Mouse (Mus musculus) NIH3T3 (cell line): Measurements from ENCODE around the gene Mcm3.
"Not testable (repeated sequence)": the region's sequence is repeated elsewhere in the genome, so short reads cannot be mapped to it uniquely, and the experiment has no call there.

Experiments used
- DNase-seq: peaks from one replicate; pipeline ENCODE4 v3.0.0-alpha.2; 2012; ENCODE audit warnings: low read depth

Gene Mcm3

GRCm38 (mm10) chr1:20801682-20802390, 18.3 kb downstream of the Mcm3 start:
- peak; percentile 68 for DNase-seq

- no peak for DNase-seq
Measured at GRCm38 (mm10) chr1:20801275-20801674, 18.8 kb downstream of the Mcm3 start.

- DNase-seq: no peak
Measured at GRCm38 (mm10) chr1:20795178-20795577, 24.9 kb downstream of the Mcm3 start.

GRCm38 (mm10) chr1:20794760-20795159, 25.4 kb downstream of the Mcm3 start:
- no peak for DNase-seq

GRCm38 (mm10) chr1:20791414-20791813, 28.7 kb downstream of the Mcm3 start:
- DNase-seq: no peak

GRCm38 (mm10) chr1:20790517-20790916, 29.6 kb downstream of the Mcm3 start, which contains the start of gene Il17f:
Gene Il17f (minus strand): TSS chr1:20790617.
- not testable (repeated sequence) for DNase-seq

- DNase-seq: no peak
Measured at GRCm38 (mm10) chr1:20788419-20788818, 31.7 kb downstream of the Mcm3 start.

GRCm38 (mm10) chr1:20787046-20787445, 33.1 kb downstream of the Mcm3 start:
- DNase-seq: no peak

GRCm38 (mm10) chr1:20778366-20778765, 41.7 kb downstream of the Mcm3 start:
- DNase-seq: no peak

GRCm38 (mm10) chr1:20774026-20774730, 45.9 kb downstream of the Mcm3 start:
- DNase-seq: not testable (repeated sequence)

- no peak for DNase-seq
Measured at GRCm38 (mm10) chr1:20766526-20766925, 53.6 kb downstream of the Mcm3 start.

GRCm38 (mm10) chr1:20761411-20761810, 58.7 kb downstream of the Mcm3 start:
- no peak for DNase-seq

- DNase-seq: no peak
Measured at GRCm38 (mm10) chr1:20760331-20760730, 59.8 kb downstream of the Mcm3 start.

- DNase-seq: no peak
Measured at GRCm38 (mm10) chr1:20759799-20760198, 60.3 kb downstream of the Mcm3 start.

- DNase-seq: no peak
Measured at GRCm38 (mm10) chr1:20757586-20757985, 62.5 kb downstream of the Mcm3 start.

- DNase-seq: no peak
Measured at GRCm38 (mm10) chr1:20754439-20754838, 65.7 kb downstream of the Mcm3 start.
